In the genomic region with DNA sequence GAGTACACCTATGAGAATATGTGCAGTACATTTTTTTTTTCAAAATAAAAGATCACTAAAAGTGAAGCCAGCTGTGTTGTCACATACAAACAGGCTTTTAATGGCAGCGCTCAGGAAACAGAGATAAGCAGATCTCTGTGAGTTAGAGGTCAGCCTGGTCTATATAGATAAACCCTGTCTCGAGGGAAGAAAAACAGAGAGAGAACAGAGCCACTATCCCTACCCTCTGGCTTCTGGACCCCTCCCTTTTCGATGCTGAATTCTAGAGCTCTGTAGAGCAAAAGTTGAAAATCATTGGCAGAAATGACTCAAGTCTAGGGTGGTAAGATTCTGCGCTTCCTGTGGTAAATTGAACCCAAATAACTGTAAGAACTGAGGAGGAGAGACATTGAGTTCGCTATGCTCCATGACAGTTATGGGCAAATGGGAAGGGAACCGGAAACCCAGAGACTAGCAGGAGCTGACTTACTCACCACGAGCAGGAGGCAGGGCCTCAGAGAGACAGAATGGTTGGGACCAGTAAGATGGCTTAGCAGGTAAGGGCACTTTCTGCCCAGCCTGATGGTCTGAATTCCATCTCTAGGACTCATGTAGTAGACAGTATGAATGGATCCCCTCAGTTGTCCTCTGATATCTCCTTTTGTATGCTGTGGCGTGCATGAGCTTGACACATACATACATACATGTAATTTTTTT, we compare ENCODE assay signal across 19 mouse cellular contexts. TPM values are rescaled to one million over a fixed set of nuclear protein-coding genes. Genes with fewer than 3 reads are reported as not detected.
DNase-seq lines count a peak whose midpoint lies in the region; ATAC-seq and TF ChIP-seq lines count a peak whose summit lies in the region.
"Had no signal": no experiment of that assay in that cellular context is flagged by ENCODE, and none has a peak within 500 bp of the region (broad histone marks: within the 10 kb centered on the region; RNA-seq: fewer than 3 reads in every experiment).

No protein-coding gene starts in this region.

- no peak overlapping the region for H3K4me3 ChIP-seq in forebrain, embryonic 10.5 days
- H3K4me3 ChIP-seq in forebrain, embryonic 11.5 days (ENCODE audit: low read depth, low read length): no peak overlapping the region
- peak overlapping the region; percentile 72 to 74 for H3K4me3 ChIP-seq in liver, embryonic 14.5 days (ENCODE audit: insufficient read depth in 1 of 2, low read depth in 2 of 2, low read length in 2 of 2)
- H3K4me3 ChIP-seq in thymus, adult 2 months (ENCODE audit: control insufficient read depth, insufficient read depth, low read length): no peak overlapping the region
- no peak overlapping the region for H3K4me3 ChIP-seq in forebrain, embryonic 16.5 days (replicated peaks; ENCODE audit: low read length)
- H3K4me3 ChIP-seq: forebrain, embryonic 13.5 days; neural tube, embryonic 12.5 days had no signal

- DNase-seq in forebrain, embryonic 10.5 days (ENCODE audit: extremely low spot score, low spot score): no peak
- no peak for DNase-seq in forebrain, embryonic 11.5 days (ENCODE audit: low spot score)
- peak; percentile 94 for DNase-seq in 416B (ENCODE audit: low read depth)
- DNase-seq in c-Kit-positive CD71-positive TER-119-positive erythroid progenitor cells, embryonic 14.5 days (ENCODE audit: low spot score): peak; percentile 77
- peak; percentile 70 to 85 (median 80) for DNase-seq in liver, embryonic 14.5 days (ENCODE audit: low read depth in 3 of 3, low spot score in 3 of 3)
- DNase-seq in thymus, adult 2 months: no peak
- DNase-seq in cerebellum, postnatal 25 days: no peak
- DNase-seq: cerebellum, postnatal 10 days; heart, postnatal 10 days; kidney, adult 8-10 months; kidney, postnatal 4 days; left cerebral cortex, postnatal 4 days; lung, adult 2 months; right cerebral cortex, postnatal 4 days; thymus, postnatal 25 days had no signal

- H3K9me3 ChIP-seq in forebrain, embryonic 10.5 days: no peaks in the 10 kb centered on the region
- no peaks in the 10 kb centered on the region for H3K9me3 ChIP-seq in forebrain, embryonic 11.5 days (ENCODE audit: control insufficient read depth, low read length)
- no peaks in the 10 kb centered on the region for H3K9me3 ChIP-seq in liver, embryonic 14.5 days (ENCODE audit: control insufficient read depth, low read length)
- no peaks in the 10 kb centered on the region for H3K9me3 ChIP-seq in forebrain, embryonic 16.5 days (ENCODE audit: control insufficient read depth, low read length)
- H3K9me3 ChIP-seq: forebrain, embryonic 13.5 days; neural tube, embryonic 12.5 days had no signal

- ATAC-seq in forebrain, embryonic 11.5 days (replicated peaks; ENCODE audit: low FRiP score): no peak
- peak; percentile 88 for ATAC-seq in liver, embryonic 14.5 days (ENCODE audit: insufficient read depth)
- ATAC-seq in forebrain, embryonic 16.5 days: no peak
- ATAC-seq: forebrain, embryonic 13.5 days; hindbrain, embryonic 16.5 days had no signal

- 79% methylated on average over 8 of the region's 8 CpGs for WGBS in forebrain, embryonic 10.5 days
- WGBS in forebrain, embryonic 11.5 days: 82% methylated on average over 8 of the region's 8 CpGs
- WGBS in liver, embryonic 14.5 days (ENCODE audit: insufficient replicate concordance): 17% methylated on average over 8 of the region's 8 CpGs
- 48% methylated on average over 8 of the region's 8 CpGs for WGBS in thymus, adult 2 months
- WGBS in forebrain, embryonic 16.5 days: 80% methylated on average over 8 of the region's 8 CpGs

- peak; percentile 98 for TF ChIP-seq EP300 in liver, embryonic 14.5 days (IDR thresholded peaks at IDR 0.05; ENCODE audit: low read depth)

- TF ChIP-seq POLR2A in thymus, adult 2 months (IDR thresholded peaks at IDR 0.05; ENCODE audit: control insufficient read depth, extremely low read depth, insufficient read depth, low read length, poor library complexity): no peak

- H3K4me2 ChIP-seq in forebrain, embryonic 11.5 days (ENCODE audit: low read depth, low read length, severe bottlenecking): no peak overlapping the region
- peak overlapping the region; percentile 72 for H3K4me2 ChIP-seq in liver, embryonic 14.5 days (ENCODE audit: low read depth)
- H3K4me2 ChIP-seq in forebrain, embryonic 16.5 days (ENCODE audit: low read length): no peak overlapping the region
- H3K4me2 ChIP-seq: forebrain, embryonic 13.5 days; neural tube, embryonic 12.5 days had no signal

- H3K9ac ChIP-seq in forebrain, embryonic 11.5 days (ENCODE audit: low read length): no peak overlapping the region
- peak overlapping the region; percentile 83 for H3K9ac ChIP-seq in liver, embryonic 14.5 days (replicated peaks)
- H3K9ac ChIP-seq in forebrain, embryonic 16.5 days (replicated peaks; ENCODE audit: low read depth, low read length): no peak overlapping the region
- H3K9ac ChIP-seq: forebrain, embryonic 13.5 days; neural tube, embryonic 12.5 days had no signal

- 0 out of 2 replicates have a peak overlapping the region, but pooled peaks have one; percentile 9 for H3K27ac ChIP-seq in forebrain, embryonic 10.5 days
- H3K27ac ChIP-seq in forebrain, embryonic 11.5 days (ENCODE audit: low read depth, low read length): no peak overlapping the region
- peak overlapping the region; percentile 96 for H3K27ac ChIP-seq in liver, embryonic 14.5 days
- H3K27ac ChIP-seq in thymus, adult 2 months (ENCODE audit: control insufficient read depth, insufficient read depth, low read length): no peak overlapping the region
- H3K27ac ChIP-seq in forebrain, embryonic 16.5 days (ENCODE audit: low read length): no peak overlapping the region
- H3K27ac ChIP-seq: forebrain, embryonic 13.5 days; neural tube, embryonic 12.5 days had no signal

- H3K27me3 ChIP-seq in forebrain, embryonic 10.5 days (ENCODE audit: poor library complexity, severe bottlenecking): peaks cover 41% of the 10 kb centered on the region
- peaks cover 12% of the 10 kb centered on the region for H3K27me3 ChIP-seq in forebrain, embryonic 11.5 days (ENCODE audit: control insufficient read depth, insufficient read depth, low read length)
- H3K27me3 ChIP-seq in liver, embryonic 14.5 days (ENCODE audit: control insufficient read depth, insufficient read depth, low read length): peaks cover 23% of the 10 kb centered on the region
- no peaks in the 10 kb centered on the region; the same call in 1 of the 2 replicates for H3K27me3 ChIP-seq in thymus, adult 2 months (ENCODE audit: control insufficient read depth, insufficient read depth, low read length)
- peaks cover 14% of the 10 kb centered on the region for H3K27me3 ChIP-seq in forebrain, embryonic 16.5 days (replicated peaks; ENCODE audit: control insufficient read depth, insufficient read depth, low read length)

- peaks cover 13% of the 10 kb centered on the region for H3K4me1 ChIP-seq in forebrain, embryonic 10.5 days
- 0 out of 2 replicates have a peak, but pooled peaks cover 2% of the 10 kb centered on the region for H3K4me1 ChIP-seq in forebrain, embryonic 11.5 days (replicated peaks; ENCODE audit: control insufficient read depth, insufficient read depth, low read length)
- H3K4me1 ChIP-seq in liver, embryonic 14.5 days (replicated peaks; ENCODE audit: control insufficient read depth in 2 of 2, insufficient read depth in 2 of 2, low read length in 1 of 2): peaks cover 27 to 51% of the 10 kb centered on the region in 2 experiments
- H3K4me1 ChIP-seq in thymus, adult 2 months (replicated peaks; ENCODE audit: control insufficient read depth, insufficient read depth, low read length): no peaks in the 10 kb centered on the region
- peaks cover 7% of the 10 kb centered on the region for H3K4me1 ChIP-seq in forebrain, embryonic 16.5 days (replicated peaks; ENCODE audit: control insufficient read depth, insufficient read depth, low read length)

- no peaks in the 10 kb centered on the region for H3K36me3 ChIP-seq in forebrain, embryonic 10.5 days (replicated peaks)
- H3K36me3 ChIP-seq in forebrain, embryonic 11.5 days (ENCODE audit: control insufficient read depth, insufficient read depth, low read length): no peaks in the 10 kb centered on the region
- H3K36me3 ChIP-seq in liver, embryonic 14.5 days (replicated peaks; ENCODE audit: control insufficient read depth, insufficient read depth, low read depth): peaks cover 24% of the 10 kb centered on the region
- no peaks in the 10 kb centered on the region for H3K36me3 ChIP-seq in thymus, adult 2 months (ENCODE audit: control insufficient read depth, insufficient read depth, low read length)
- H3K36me3 ChIP-seq in forebrain, embryonic 16.5 days (ENCODE audit: control insufficient read depth, insufficient read depth): no peaks in the 10 kb centered on the region
- H3K36me3 ChIP-seq: neural tube, embryonic 12.5 days had no signal

- no peak for TF ChIP-seq CTCF in liver, embryonic 14.5 days (IDR thresholded peaks at IDR 0.05; ENCODE audit: low read depth)
- TF ChIP-seq CTCF in thymus, adult 2 months (IDR thresholded peaks at IDR 0.05; ENCODE audit: borderline replicate concordance, control insufficient read depth, extremely low read depth, insufficient read depth, low read length, poor library complexity): no peak

RNA-seq across cellular contexts. Expression of gene Ccdc92b, which starts 2.7 kb away (rescaled TPM):
- polyA plus RNA-seq in forebrain, embryonic 10.5 days (2016; fragmentation: Nextera tagmentation; extraction: Ambion mirVana): 0.41 and 0.72 TPM in 2 replicates
- 1.5 and 2.0 TPM in 2 replicates for polyA plus RNA-seq in forebrain, embryonic 11.5 days (2014; fragmentation: Nextera tagmentation; extraction: Ambion mirVana)
- polyA plus RNA-seq in liver, embryonic 14.5 days (2012; rRNA removed): 12.7 and 13.1 TPM in 2 replicates
- polyA plus RNA-seq in liver, embryonic 14.5 days (2014; fragmentation: Nextera tagmentation; extraction: Ambion mirVana): 10.2 and 12.6 TPM in 2 replicates
- 0.19 and 0.22 TPM in 2 replicates for polyA plus RNA-seq in thymus, adult 2 months (2012; rRNA removed)
- polyA plus RNA-seq in forebrain, embryonic 16.5 days (2015; fragmentation: Nextera tagmentation; extraction: Ambion mirVana): 3.1 and 3.4 TPM in 2 replicates

RNA-seq across cellular contexts. Expression of gene Rap1gap2, which starts 11.4 kb away (rescaled TPM):
- 0.66 and 0.75 TPM in 2 replicates for polyA plus RNA-seq in forebrain, embryonic 10.5 days (2016; fragmentation: Nextera tagmentation; extraction: Ambion mirVana)
- polyA plus RNA-seq in forebrain, embryonic 11.5 days (2014; fragmentation: Nextera tagmentation; extraction: Ambion mirVana): 1.3 and 1.8 TPM in 2 replicates
- polyA plus RNA-seq in liver, embryonic 14.5 days (2012; rRNA removed): 0.95 and 0.98 TPM in 2 replicates
- polyA plus RNA-seq in liver, embryonic 14.5 days (2014; fragmentation: Nextera tagmentation; extraction: Ambion mirVana): 0.56 and 0.71 TPM in 2 replicates
- 6.0 and 7.0 TPM in 2 replicates for polyA plus RNA-seq in thymus, adult 2 months (2012; rRNA removed)
- 10.7 and 12.9 TPM in 2 replicates for polyA plus RNA-seq in forebrain, embryonic 16.5 days (2015; fragmentation: Nextera tagmentation; extraction: Ambion mirVana)

RNA-seq across cellular contexts. Expression of gene Cluh, which starts 27.2 kb away (rescaled TPM):
- 29.0 and 31.2 TPM in 2 replicates for polyA plus RNA-seq in forebrain, embryonic 10.5 days (2016; fragmentation: Nextera tagmentation; extraction: Ambion mirVana)
- 18.9 and 21.9 TPM in 2 replicates for polyA plus RNA-seq in forebrain, embryonic 11.5 days (2014; fragmentation: Nextera tagmentation; extraction: Ambion mirVana)
- 28.2 and 29.5 TPM in 2 replicates for polyA plus RNA-seq in liver, embryonic 14.5 days (2012; rRNA removed)
- polyA plus RNA-seq in liver, embryonic 14.5 days (2014; fragmentation: Nextera tagmentation; extraction: Ambion mirVana): 14.3 and 20.3 TPM in 2 replicates
- 43.2 and 46.6 TPM in 2 replicates for polyA plus RNA-seq in thymus, adult 2 months (2012; rRNA removed)
- 13.7 and 15.2 TPM in 2 replicates for polyA plus RNA-seq in forebrain, embryonic 16.5 days (2015; fragmentation: Nextera tagmentation; extraction: Ambion mirVana)

Comparison
In these comparisons a context has a peak if more than half of its experiments do, and no peak if none do; other contexts are left out.
1. H3K27ac ChIP-seq: peak in forebrain, embryonic 10.5 days (single experiment) and liver, embryonic 14.5 days (single experiment); none in forebrain, embryonic 11.5 days (single experiment), thymus, adult 2 months (single experiment) and forebrain, embryonic 16.5 days (single experiment).
2. DNase-seq: peak in 416B (single experiment), c-Kit-positive CD71-positive TER-119-positive erythroid progenitor cells, embryonic 14.5 days (single experiment) and liver, embryonic 14.5 days (3 of 3); none in forebrain, embryonic 10.5 days (single experiment), forebrain, embryonic 11.5 days (single experiment), thymus, adult 2 months (single experiment) and cerebellum, postnatal 25 days (0 of 2).
3. H3K4me3 ChIP-seq: peak in liver, embryonic 14.5 days (2 of 2); none in forebrain, embryonic 10.5 days (single experiment), forebrain, embryonic 11.5 days (single experiment), thymus, adult 2 months (single experiment) and forebrain, embryonic 16.5 days (single experiment).